Mouse (Mus musculus) lung, adult 2 months (tissue): ENCODE measurements around the gene Hoxa5.

ENCODE experiments used
- CTCF ChIP-seq: fragments of 200-500 bp; IDR thresholded peaks from 2 replicates; pipeline ENCODE4 v1.5.1; 2011; ENCODE audit warnings: mild to moderate bottlenecking, low read length, control low read depth; ENCODE audit not compliant: insufficient read depth
- POLR2A ChIP-seq: fragments of 200-500 bp; IDR thresholded peaks from 2 replicates; pipeline ENCODE4 v1.6.1; 2011; ENCODE audit warnings: low read depth, mild to moderate bottlenecking, control low read depth, low read length, borderline replicate concordance; ENCODE audit errors: extremely low read depth

DNA sequence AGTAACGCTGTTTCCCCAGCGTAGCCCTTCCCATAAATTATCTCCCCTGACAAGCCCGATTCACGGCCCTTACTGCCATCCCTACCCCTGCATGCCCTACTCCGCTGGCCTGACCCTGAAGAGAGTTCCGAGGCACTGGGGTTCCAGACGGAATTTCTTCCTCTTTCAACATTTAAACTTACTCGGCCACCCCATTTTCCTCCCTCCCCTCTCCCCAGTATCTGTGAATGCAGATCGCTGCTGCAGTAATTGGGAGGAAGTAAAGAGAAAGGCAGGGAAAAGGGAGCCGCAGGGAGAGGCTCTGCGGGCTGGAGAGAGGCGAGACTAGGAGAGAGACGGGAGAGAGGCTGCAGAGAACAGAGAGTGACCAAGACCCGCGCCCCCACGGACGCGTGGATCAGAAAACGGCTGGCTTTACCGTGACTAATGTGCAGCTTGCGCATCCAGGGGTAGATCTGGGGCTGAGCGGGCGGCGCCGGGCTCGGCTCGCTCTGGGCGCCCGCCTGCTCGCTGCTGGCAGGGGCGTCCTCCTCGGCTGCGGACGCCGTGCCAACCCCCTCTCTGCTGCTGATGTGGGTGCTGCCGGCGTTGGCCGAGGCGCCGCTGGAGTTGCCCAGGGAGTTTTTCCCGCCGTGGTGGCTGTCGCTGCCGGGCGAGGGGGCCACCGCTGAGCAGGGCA is 877 bp downstream of the Hoxa5 start:
- TF ChIP-seq CTCF (no peak), POLR2A (peak; percentile 4; the same call in 1 of the 2 replicates)
